Mouse (Mus musculus) forebrain, embryonic 14.5 days (tissue): Measurements from ENCODE around the gene Wnk4. TPM values are rescaled to one million over a fixed set of nuclear protein-coding genes. Genes with fewer than 3 reads are reported as not detected.

ENCODE experiments used
- ATAC-seq: fragments of 200-750 bp; cut with Nextera tagmentation; 2 replicates; pipeline ENCODE4 v1.8.0; 2017; ENCODE audit warnings: mild to moderate bottlenecking, moderate library complexity
- DNase-seq: peaks from one replicate; pipeline ENCODE4 v3.0.0-alpha.2; 2015; ENCODE audit warnings: low spot score
- H3K27ac ChIP-seq: fragments of 300-500 bp; sonication (generic); 2 replicates; pipeline ENCODE4 v1.5.1; 2014; ENCODE audit warnings: low read depth, mild to moderate bottlenecking, control low read depth, low read length, moderate library complexity
- H3K27me3 ChIP-seq: fragments of 300-500 bp; sonication (generic); replicated peaks from 2 replicates; pipeline ENCODE4 v1.6.1; 2014; ENCODE audit warnings: low read length, control low read depth, mixed read lengths; ENCODE audit not compliant: control insufficient read depth, insufficient read depth
- H3K36me3 ChIP-seq: fragments of 300-500 bp; sonication (generic); 2 replicates; pipeline ENCODE4 v1.6.1; 2014; ENCODE audit warnings: low read length, control low read depth; ENCODE audit not compliant: control insufficient read depth, insufficient read depth
- H3K4me1 ChIP-seq: fragments of 300-500 bp; sonication (generic); 2 replicates; pipeline ENCODE4 v1.6.1; 2014; ENCODE audit warnings: antibody characterized with exemption, low read length, control low read depth; ENCODE audit not compliant: control insufficient read depth, insufficient read depth
- H3K4me2 ChIP-seq: fragments of 300-500 bp; sonication (generic); 2 replicates; pipeline ENCODE4 v1.6.1; 2014; ENCODE audit warnings: mild to moderate bottlenecking, control low read depth, low read length
- H3K4me3 ChIP-seq: fragments of 300-500 bp; sonication (generic); 2 replicates; pipeline ENCODE4 v1.5.1; 2014; ENCODE audit warnings: low read depth, low read length, control low read depth
- H3K9ac ChIP-seq: fragments of 300-500 bp; sonication (generic); 2 replicates; pipeline ENCODE4 v1.6.1; 2014; ENCODE audit warnings: mild to moderate bottlenecking, low read length, control low read depth, moderate library complexity
- H3K9me3 ChIP-seq: fragments of 300-500 bp; sonication (generic); replicated peaks from 2 replicates; pipeline ENCODE4 v1.6.1; 2016; ENCODE audit warnings: low read length, control low read depth, mixed read lengths; ENCODE audit not compliant: control insufficient read depth
- WGBS: fragments of 180-500 bp; shearing (Covaris S2); extraction: QIAGEN DNeasy Blood & Tissue Kit; methylation state at CpG from one replicate; pipeline ENCODE4 v1.1.7; 2014; 5-methylcytosine and 5-hydroxymethylcytosine counted together
- polyA plus RNA-seq: library from polyadenylated mRNA; unstranded; fragments of >200 nt; fragmentation: Nextera tagmentation; extraction: Ambion mirVana; gene quantifications from 2 replicates; pipeline ENCODE4 v1.2.1, GENCODE M21; 2014

The Wnk4 gene
- polyA plus RNA-seq, 1 experiment from 2014 or later: 3.4 TPM

DNA sequence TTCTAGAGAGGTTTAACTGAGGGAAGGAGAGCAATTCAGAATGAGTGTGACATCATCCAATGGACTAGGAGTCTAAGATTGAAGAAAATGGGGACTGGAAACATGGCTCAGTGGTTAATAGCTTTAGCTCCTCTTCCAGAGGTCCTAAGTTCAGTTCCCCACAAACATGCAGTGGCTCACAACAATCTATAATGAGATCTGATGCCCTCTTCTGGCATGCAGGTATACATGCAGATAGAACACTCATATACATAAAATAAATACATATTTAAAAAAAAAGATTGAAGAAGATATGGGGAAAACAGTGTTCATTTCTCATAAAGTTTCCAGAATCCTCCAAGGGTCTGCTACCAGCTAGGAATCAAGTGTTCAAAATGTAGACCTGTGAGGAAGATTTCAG, 24.9 kb upstream of the Wnk4 start:
- ATAC-seq: no peak
- H3K4me2 ChIP-seq: no peak overlapping the region

DNA sequence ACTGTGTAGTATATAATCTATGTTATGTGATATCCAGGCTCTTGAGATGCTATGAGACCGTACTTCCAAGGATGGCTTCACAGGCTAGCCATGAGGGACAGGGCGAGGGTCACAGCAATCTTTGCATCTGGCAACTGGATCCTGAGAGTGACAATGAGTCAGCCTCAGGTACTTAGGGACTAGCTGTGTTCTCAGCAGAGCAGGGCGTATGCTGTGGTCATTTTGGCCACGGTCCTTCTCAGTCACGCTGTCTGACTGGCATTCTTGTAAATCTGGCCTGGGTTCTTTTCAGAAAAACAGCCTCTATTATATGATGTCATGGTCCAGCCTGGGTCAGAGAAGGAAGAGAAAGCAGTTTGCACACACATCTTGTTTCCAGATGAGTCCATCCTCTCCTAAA, 23.6 kb upstream of the Wnk4 start:
- H3K36me3 ChIP-seq: no peaks in the 10 kb centered on the region
- no peaks in the 10 kb centered on the region for H3K9me3 ChIP-seq
- H3K4me3 ChIP-seq: no peak overlapping the region
- no peaks in the 10 kb centered on the region for H3K4me1 ChIP-seq
- no peak overlapping the region for H3K9ac ChIP-seq
- no peak overlapping the region for H3K27ac ChIP-seq
- no peaks in the 10 kb centered on the region for H3K27me3 ChIP-seq
- 96% methylated on average over 5 of the region's 5 CpGs for WGBS
- H3K4me2 ChIP-seq: no peak overlapping the region
- no peak for ATAC-seq
- no peak for DNase-seq

More for the DNA sequence above, 24.9 kb upstream of the Wnk4 start:
- Histone ChIP-seq H3K4me1 (peaks cover 5% of the 10 kb centered on the region), H3K9ac (no peak overlapping the region), H3K36me3 (no peaks in the 10 kb centered on the region), H3K27ac (no peak overlapping the region), H3K27me3 (no peaks in the 10 kb centered on the region; the same call in 1 of the 2 replicates), H3K9me3 (no peaks in the 10 kb centered on the region), H3K4me3 (no peak overlapping the region)
- DNase-seq: no peak

DNA sequence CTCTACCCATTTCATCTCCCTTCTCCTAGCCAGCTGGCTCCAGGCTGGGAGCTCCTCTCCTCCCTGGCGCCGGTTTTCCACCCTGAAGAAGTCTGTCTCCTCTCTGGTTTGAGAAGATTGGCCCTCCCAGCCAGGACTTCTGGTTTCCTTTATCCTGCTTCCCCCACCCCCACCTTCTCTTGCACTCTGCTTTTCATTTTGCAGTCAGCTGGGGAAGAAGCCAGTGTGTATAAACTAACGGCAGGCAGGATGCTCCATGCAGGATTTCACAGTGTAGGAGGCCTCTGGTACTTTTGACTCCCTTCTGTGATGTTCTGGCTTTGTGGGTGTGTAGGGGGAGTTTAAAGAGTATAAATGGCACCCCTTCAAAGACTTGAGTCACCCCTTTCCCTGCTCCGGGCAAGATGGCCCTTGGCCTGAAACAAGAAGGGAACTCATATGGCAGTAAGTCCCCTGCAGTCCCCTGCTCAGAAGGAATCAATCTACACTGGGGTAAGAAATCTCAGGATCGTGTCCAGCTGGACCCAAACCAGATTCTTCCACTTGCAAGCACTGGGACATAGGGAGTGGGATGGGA, 22.2 kb upstream of the Wnk4 start:
- no peak overlapping the region for H3K27ac ChIP-seq
- no peaks in the 10 kb centered on the region for H3K27me3 ChIP-seq
- DNase-seq: no peak
- H3K36me3 ChIP-seq: no peaks in the 10 kb centered on the region
- no peak overlapping the region for H3K4me3 ChIP-seq
- H3K9ac ChIP-seq: no peak overlapping the region; the same call in 1 of the 2 replicates
- H3K4me2 ChIP-seq: no peak overlapping the region
- H3K9me3 ChIP-seq: no peaks in the 10 kb centered on the region
- ATAC-seq: no peak
- 58% methylated on average over 5 of the region's 5 CpGs for WGBS
- no peaks in the 10 kb centered on the region for H3K4me1 ChIP-seq

DNA sequence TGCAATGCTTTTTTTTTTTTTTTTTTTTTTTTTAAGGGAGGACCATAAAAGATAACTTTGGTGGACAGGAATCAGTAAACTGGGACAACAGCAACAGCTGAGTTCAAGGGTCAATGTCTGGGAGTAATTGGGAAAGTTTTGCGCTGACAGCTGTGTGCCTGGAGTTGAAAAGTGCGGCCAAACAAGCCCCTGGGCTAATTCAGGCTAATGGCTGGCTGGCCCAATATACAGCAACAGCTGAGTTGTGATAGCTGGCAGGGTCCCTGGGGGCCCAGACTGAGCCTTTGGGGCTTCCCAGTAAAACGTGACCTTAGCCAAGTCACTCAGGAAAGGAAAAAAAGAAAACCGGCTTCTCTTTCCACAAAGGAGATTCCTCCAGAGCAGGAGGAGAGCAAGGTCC, 15.3 kb upstream of the Wnk4 start:
- no peak for DNase-seq
- Histone ChIP-seq H3K36me3 (no peaks in the 10 kb centered on the region), H3K27ac (no peak overlapping the region), H3K4me1 (no peaks in the 10 kb centered on the region), H3K4me2 (no peak overlapping the region), H3K9ac (no peak overlapping the region), H3K27me3 (peaks cover 36% of the 10 kb centered on the region), H3K9me3 (no peaks in the 10 kb centered on the region), H3K4me3 (no peak overlapping the region)
- 58% methylated on average over 4 of the region's 4 CpGs for WGBS
- ATAC-seq: no peak

DNA sequence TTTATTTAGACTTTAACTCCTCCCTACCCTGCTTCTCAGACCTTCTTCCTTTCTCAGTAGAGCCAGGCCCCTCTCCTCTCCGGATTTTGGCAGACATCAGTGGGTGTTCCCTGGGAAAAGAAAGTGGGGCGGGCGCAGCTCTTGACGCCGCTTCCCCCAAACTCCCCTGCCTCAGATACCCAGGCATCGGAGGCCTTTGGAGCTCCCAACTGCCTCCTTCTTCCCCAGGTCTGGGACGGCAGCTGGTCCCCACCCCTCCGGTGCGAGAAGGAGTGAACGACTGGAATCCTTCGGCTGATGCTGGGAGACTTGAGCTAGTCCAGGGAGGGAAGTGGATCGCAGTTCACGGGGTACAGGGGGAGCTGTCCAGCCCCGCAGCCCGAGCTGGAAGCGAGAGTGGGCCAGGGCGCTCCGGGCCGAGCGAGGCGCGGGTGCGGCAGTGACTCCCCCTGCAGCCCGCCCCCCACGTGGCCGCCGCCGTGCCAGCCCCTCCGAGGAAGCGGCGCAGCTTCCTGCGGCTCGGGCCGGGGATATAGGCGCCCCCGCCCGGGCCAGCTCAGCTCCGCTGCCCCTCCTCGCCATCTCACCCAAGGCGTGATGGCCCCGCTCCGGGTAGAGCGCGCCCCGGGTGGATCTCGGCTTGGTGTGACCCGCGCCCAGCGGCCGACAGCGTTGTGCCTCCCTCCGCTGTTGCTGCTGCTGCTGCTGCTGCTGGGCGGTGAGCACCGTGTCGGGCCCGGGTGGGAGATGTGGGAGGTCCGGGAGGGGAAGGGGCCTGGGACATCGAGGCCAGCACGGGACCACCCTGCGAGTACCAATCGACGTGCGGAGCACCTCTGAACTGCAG, 14.3 kb upstream of the Wnk4 start, which contains the start of gene Ramp2:
TSS of gene Ramp2 (plus strand) at position 174 of the 847 bp plus-strand sequence.
- peak within 1 kb of the TSS; percentile 51 for H3K4me3 ChIP-seq
- H3K4me2 ChIP-seq: peak within 1 kb of the TSS; percentile 90
- H3K9ac ChIP-seq: peak within 1 kb of the TSS; percentile 68
- peak within 1 kb of the TSS; percentile 33; the same call in 1 of the 2 replicates for H3K27ac ChIP-seq
- DNase-seq (no peak), ATAC-seq (peak; percentile 73)
- H3K36me3 ChIP-seq: no peaks in the 10 kb centered on the region
- H3K9me3 ChIP-seq: no peaks in the 10 kb centered on the region
- WGBS: under 1% methylated on average over 61 of the region's 63 CpGs
- H3K4me1 ChIP-seq: no peaks in the 10 kb centered on the region
- peaks cover 36% of the 10 kb centered on the region for H3K27me3 ChIP-seq

DNA sequence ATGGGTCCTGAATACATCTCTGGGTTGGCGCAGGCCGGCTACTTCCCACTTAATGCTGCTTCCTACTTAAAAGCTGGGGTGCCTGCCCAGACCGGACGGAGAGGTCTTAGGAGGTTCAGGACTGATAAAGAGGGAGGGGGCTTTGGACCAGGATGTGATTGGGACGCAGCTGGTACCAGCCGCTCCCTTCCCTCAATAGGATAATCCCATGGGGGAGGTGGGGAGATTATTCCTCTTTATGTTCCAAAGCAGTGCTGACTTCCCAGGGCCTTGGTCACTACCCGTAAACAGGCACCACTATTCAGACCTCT, 13.7 kb upstream of the Wnk4 start:
- WGBS: 5% methylated on average over 7 of the region's 7 CpGs
- peak overlapping the region; percentile 33; the same call in 1 of the 2 replicates for H3K27ac ChIP-seq
- peak overlapping the region; percentile 68 for H3K9ac ChIP-seq
- H3K4me1 ChIP-seq: no peaks in the 10 kb centered on the region
- H3K9me3 ChIP-seq: no peaks in the 10 kb centered on the region
- H3K4me2 ChIP-seq: peak overlapping the region; percentile 90
- H3K4me3 ChIP-seq: peak overlapping the region; percentile 51
- peaks cover 36% of the 10 kb centered on the region for H3K27me3 ChIP-seq
- DNase-seq (no peak), ATAC-seq (no peak)
- no peaks in the 10 kb centered on the region for H3K36me3 ChIP-seq

DNA sequence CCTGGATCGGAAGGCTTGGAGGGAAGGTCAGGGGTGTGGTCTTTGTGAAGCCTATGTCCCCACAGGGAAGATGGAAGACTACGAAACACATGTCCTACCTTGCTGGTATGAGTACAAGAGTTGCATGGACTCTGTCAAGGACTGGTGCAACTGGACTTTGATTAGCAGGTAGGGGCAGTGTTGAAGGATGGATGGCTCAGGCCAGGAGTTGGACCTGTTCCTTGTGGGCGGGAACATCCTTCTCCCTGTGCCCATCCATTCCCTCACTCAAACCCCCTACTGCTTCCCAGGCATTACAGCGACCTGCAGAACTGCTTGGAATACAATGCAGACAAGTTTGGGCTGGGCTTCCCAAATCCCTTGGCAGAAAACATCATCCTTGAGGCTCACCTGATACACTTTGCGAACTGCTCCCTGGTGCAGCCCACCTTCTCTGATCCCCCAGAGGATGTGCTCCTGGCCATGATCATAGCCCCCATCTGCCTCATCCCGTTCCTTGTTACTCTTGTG, 12.8 kb upstream of the Wnk4 start:
- Histone ChIP-seq H3K4me1 (no peaks in the 10 kb centered on the region), H3K4me3 (no peak overlapping the region), H3K9me3 (no peaks in the 10 kb centered on the region), H3K27me3 (peaks cover 36% of the 10 kb centered on the region), H3K27ac (no peak overlapping the region), H3K4me2 (no peak overlapping the region), H3K9ac (no peak overlapping the region), H3K36me3 (no peaks in the 10 kb centered on the region)
- 80% methylated on average over 6 of the region's 6 CpGs for WGBS
- ATAC-seq: no peak
- DNase-seq: no peak

DNA sequence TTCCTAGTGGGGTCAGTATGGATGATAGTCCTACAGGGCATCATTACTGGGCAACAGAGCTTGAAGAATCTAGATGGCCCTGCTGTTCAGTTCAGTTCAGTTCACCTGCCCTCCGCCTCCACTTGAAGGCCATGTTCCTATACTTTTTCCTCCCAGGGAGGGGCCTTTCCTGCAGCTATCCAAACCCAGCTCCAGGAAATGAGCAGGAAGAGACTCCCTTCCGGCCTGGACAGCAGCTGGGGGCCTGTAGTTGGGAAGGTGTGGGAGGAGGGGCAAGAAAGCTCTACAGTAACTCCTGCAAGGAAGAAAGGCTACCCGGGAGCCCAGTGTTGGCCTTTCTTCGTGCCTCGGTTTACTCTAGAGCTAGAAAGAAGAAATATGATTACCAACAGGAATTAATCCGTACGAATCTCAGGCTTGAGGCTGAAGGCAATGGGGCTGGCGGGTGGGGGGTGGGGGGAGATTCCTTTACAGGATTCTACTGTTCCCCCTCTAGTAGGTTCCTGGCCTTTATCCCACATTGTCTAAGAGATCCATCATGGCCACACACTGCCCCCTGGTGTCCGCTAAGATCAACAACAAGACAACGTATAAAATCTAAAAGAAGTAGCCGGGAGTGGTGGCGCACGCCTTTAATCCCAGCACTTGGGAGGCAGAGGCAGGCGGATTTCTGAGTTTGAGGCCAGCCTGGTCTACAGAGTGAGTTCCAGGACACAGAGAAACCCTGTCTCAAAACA, 11.9 kb upstream of the Wnk4 start:
- Histone ChIP-seq H3K9me3 (no peaks in the 10 kb centered on the region), H3K36me3 (no peaks in the 10 kb centered on the region), H3K4me1 (no peaks in the 10 kb centered on the region), H3K4me2 (no peak overlapping the region), H3K4me3 (no peak overlapping the region), H3K9ac (no peak overlapping the region), H3K27me3 (peaks cover 36% of the 10 kb centered on the region), H3K27ac (no peak overlapping the region)
- peak; percentile 70 for DNase-seq
- no peak for ATAC-seq
- WGBS: 40% methylated on average over 14 of the region's 14 CpGs
